Mouse (Mus musculus): Measurements from ENCODE around the gene C530008M17Rik.
"Not testable (repeated sequence)": the region's sequence is repeated elsewhere in the genome, so short reads cannot be mapped to it uniquely, and the experiment has no call there.

Gene C530008M17Rik

GRCm38 (mm10) chr5:76893084-76893483 lies 236.8 kb downstream of the C530008M17Rik start:
- in situ Hi-C loops (cut with MboI, MseI), result no loop called here

GRCm38 (mm10) chr5:76902131-76902530 lies 245.8 kb downstream of the C530008M17Rik start:
- in situ Hi-C loops (cut with MboI, MseI), result no loop called here

- in situ Hi-C loops (cut with MboI, MseI), result loop anchor here (5.0 kb wide), 1 partner anchor 47 kb away; the partner anchor contains the start of genes Paics and Ppat
Observed at GRCm38 (mm10) chr5:76904713-76905404, 248.5 kb downstream of the C530008M17Rik start.

GRCm38 (mm10) chr5:76905405-76906154 lies 249.3 kb downstream of the C530008M17Rik start, which contains the start of gene Aasdh:
TSS of gene Aasdh (minus strand) at chr5:76905514.
- in situ Hi-C loops (cut with MboI, MseI), result loop anchor here (5.0 kb wide), 1 partner anchor 47 kb away; the partner anchor contains the start of genes Paics and Ppat

GRCm38 (mm10) chr5:76906155-76906499 lies 249.8 kb downstream of the C530008M17Rik start:
- in situ Hi-C loops (cut with MboI, MseI), result loop anchor here (5.0 kb wide), 1 partner anchor 46 kb away; the partner anchor contains the start of genes Paics and Ppat

- in situ Hi-C loops (cut with MboI, MseI), result no loop called here
Observed at GRCm38 (mm10) chr5:76910807-76911206, 254.5 kb downstream of the C530008M17Rik start.

- in situ Hi-C loops (cut with MboI, MseI), result not testable (repeated sequence)
Observed at GRCm38 (mm10) chr5:76912522-76912921, 256.2 kb downstream of the C530008M17Rik start.

- in situ Hi-C loops (cut with MboI, MseI), result loop anchor here (5.0 kb wide), 1 partner anchor 64 kb away; no protein-coding TSS in a partner anchor
Observed at GRCm38 (mm10) chr5:76922833-76923232, 266.5 kb downstream of the C530008M17Rik start.

Data from regulatory T cell (primary cell).